Mouse (Mus musculus): ENCODE measurements around the gene Mto1.

DNA sequence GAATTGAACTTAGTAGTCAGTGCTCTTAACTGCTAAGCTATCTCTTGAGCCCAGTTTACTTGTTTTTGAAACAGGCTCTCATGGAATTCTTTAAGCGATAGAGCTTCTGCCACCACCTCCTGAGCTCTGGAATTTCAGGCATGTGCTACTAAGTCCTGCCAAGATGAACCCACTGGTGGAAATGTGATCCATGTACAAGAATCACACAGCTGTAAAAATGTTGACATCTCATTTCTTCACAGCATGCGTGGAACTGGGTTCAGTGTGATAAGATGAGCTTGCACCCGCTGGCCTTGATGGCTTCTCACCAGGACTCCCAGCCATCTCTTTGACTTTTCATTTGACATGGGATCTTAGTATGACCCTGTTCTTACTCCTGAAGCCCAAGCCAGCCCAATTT, 52.4 kb downstream of the Mto1 start:
- TF ChIP-seq EP300 (IDR thresholded peaks at IDR 0.05; ENCODE audit: low read depth) (no peak), CTCF (IDR thresholded peaks at IDR 0.05; ENCODE audit: low read depth) (no peak)
